In the genomic region with DNA sequence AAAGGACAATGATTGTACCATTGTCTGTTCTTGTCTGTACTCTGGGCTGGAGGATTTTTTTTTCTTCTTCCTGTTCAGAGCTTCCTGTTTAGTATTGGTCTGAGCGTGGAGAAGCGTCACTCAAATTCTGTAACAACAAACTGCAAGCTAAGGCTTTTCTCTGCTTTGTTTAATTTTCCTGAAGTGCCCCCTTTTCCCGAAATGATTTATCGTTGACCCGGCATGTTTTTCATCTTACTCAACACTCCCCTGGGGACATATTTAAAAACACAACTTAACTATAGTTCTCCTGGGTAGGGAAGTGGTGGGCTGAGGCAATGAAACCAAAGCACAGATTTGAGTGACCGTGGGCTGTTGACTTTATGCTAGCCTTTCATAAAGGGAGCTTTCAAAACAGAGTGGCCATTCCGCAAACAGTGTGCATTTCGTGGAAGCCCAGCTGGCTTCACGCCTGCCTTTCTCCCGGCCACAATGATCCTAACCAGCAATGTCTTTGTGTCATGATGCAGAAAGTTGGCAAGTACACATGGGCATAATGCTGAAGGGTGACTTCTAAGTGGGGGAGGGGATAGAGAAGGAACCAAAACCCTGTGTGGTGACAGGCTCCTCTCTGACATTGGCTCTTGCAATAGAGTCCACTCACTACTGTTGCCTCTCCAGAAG, we compare ENCODE assay signal across 8 mouse cellular contexts.
A peak's percentile ranks its signal among the peaks of the same experiment; 100 is the strongest.
DNase-seq lines count a peak whose midpoint lies in the region; ATAC-seq and TF ChIP-seq lines count a peak whose summit lies in the region.

No protein-coding gene starts in this region.

- H3K27me3 ChIP-seq in intestine, postnatal 0 days (replicated peaks; ENCODE audit: control insufficient read depth, insufficient read depth, low read length), result no peaks in the 10 kb centered on the region

- intact Hi-C loops in gastrocnemius, adult 2 months (cut with DNase I), result no loop called here

- no peaks in the 10 kb centered on the region for H3K4me1 ChIP-seq in cortical plate, adult 2 months (ENCODE audit: control insufficient read depth, insufficient read depth, low read length)
- peaks cover 9% of the 10 kb centered on the region for H3K4me1 ChIP-seq in intestine, postnatal 0 days (replicated peaks; ENCODE audit: control insufficient read depth, insufficient read depth, low read length)

- ATAC-seq in intestine, postnatal 0 days, result no peak

- H3K9ac ChIP-seq in intestine, postnatal 0 days (ENCODE audit: low read depth, low read length), result no peak overlapping the region

- no peak for TF ChIP-seq CTCF in gastrocnemius, adult 2 months (IDR thresholded peaks at IDR 0.05)
- TF ChIP-seq CTCF in cortical plate, adult 2 months (IDR thresholded peaks at IDR 0.05; ENCODE audit: extremely low read depth, insufficient read depth, low read length), result no peak
- TF ChIP-seq CTCF in intestine, postnatal 0 days (IDR thresholded peaks at IDR 0.05; ENCODE audit: low read depth), result no peak

- WGBS in intestine, postnatal 0 days, result 61% methylated on average over 10 of the region's 10 CpGs

- H3K4me2 ChIP-seq in intestine, postnatal 0 days (replicated peaks; ENCODE audit: low read depth), result 0 out of 2 replicates have a peak overlapping the region, but pooled peaks have one; percentile 13

- no peaks in the 10 kb centered on the region for H3K9me3 ChIP-seq in intestine, postnatal 0 days (ENCODE audit: control insufficient read depth)

- peak overlapping the region; percentile 68 for H3K27ac ChIP-seq in gastrocnemius, adult 2 months
- H3K27ac ChIP-seq in cortical plate, adult 2 months (ENCODE audit: insufficient read depth, low read length), result peak overlapping the region; percentile 45; the same call in 1 of the 2 replicates
- H3K27ac ChIP-seq in intestine, postnatal 0 days (ENCODE audit: low read depth, low read length), result no peak overlapping the region

- H3K36me3 ChIP-seq in intestine, postnatal 0 days (ENCODE audit: control insufficient read depth, insufficient read depth), result 0 out of 2 replicates have a peak, but pooled peaks cover 3% of the 10 kb centered on the region

- DNase-seq in gastrocnemius, adult 2 months, result no peak
- DNase-seq in gastrocnemius, postnatal 10 days, result no peak
- DNase-seq in 416B (ENCODE audit: low read depth), result peak; percentile 52
- peak; percentile 58 for DNase-seq in lung, postnatal 25 days (ENCODE audit: low spot score)
- no peak for DNase-seq in adrenal gland, adult 8-10 months
- no peak for DNase-seq in gastrocnemius, adult 8-10 months (ENCODE audit: low spot score in 2 of 2)

- peak overlapping the region; percentile 5 for H3K4me3 ChIP-seq in gastrocnemius, adult 2 months
- H3K4me3 ChIP-seq in cortical plate, adult 2 months (ENCODE audit: insufficient read depth, low read length), result no peak overlapping the region
- H3K4me3 ChIP-seq in intestine, postnatal 0 days (ENCODE audit: low read depth, low read length), result no peak overlapping the region

- no peak for TF ChIP-seq POLR2A in cortical plate, adult 2 months (IDR thresholded peaks at IDR 0.05; ENCODE audit: extremely low read depth, insufficient read depth, low read length)

Comparison
In these comparisons a context has a peak if more than half of its experiments do, and no peak if none do; other contexts are left out.
1. DNase-seq: peak in 416B (single experiment) and lung, postnatal 25 days (single experiment); none in gastrocnemius, adult 2 months (single experiment), gastrocnemius, postnatal 10 days (single experiment), adrenal gland, adult 8-10 months (single experiment) and gastrocnemius, adult 8-10 months (0 of 2).